Mouse (Mus musculus) left cerebral cortex, adult 9 months (tissue): Measurements from ENCODE around the gene Vkorc1.
"Not testable (repeated sequence)": the region's sequence is repeated elsewhere in the genome, so short reads cannot be mapped to it uniquely, and the experiment has no call there.

ENCODE experiments used
- DNase-seq, 2 experiments: peaks; one replicate each; pipeline ENCODE4 v3.0.0; 2022; ENCODE audit warnings: low spot score in 2 of 2

The Vkorc1 gene

DNA sequence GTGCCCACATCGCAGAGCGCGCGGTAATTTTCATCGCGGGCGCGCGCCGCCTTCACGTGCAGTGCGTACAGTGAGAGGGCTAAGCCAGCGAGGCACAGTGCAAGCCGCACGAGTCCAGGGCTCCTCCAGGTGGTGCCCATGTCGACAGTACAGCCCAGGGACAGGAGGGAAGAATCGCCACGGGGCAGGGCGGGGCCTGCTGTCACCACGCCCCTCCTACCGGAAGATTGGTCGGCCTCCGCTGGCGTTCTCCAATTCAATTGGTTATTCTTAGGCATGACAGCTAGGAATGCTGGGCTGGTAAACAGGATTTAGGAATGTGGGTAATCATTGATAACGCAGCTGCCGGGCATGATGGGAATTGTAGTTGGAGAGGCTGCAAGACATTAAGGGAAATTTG is at the start of gene Vkorc1, which contains the start of gene Gm21974:
TSS of gene Vkorc1 (minus strand) at position 176 of the 400 bp plus-strand sequence.
TSS of gene Gm21974 (minus strand) at position 13 of the 400 bp plus-strand sequence.
- DNase-seq: peak; percentile 92 to 96

DNA sequence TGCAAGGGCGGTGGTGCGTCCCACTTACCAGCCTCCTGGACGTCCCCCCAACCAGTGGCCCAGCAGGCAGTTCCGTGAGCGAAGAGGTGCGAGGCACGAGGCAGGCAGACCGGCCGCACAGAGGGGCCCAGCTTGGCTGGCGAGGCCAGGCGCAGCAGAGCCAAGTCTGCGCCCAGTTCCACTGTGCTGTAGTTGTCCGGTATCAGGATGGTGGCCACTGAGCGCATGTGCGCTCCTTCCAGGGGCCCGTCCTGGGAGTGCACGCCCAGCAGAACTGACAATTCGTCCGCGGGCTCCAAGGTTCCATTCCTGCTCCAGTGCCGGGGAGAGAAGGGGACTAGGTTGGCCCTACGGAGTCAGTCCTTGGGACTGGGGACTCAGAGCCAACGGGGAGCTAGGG is 49.2 kb upstream of the Vkorc1 start:
- DNase-seq: no peak

DNA sequence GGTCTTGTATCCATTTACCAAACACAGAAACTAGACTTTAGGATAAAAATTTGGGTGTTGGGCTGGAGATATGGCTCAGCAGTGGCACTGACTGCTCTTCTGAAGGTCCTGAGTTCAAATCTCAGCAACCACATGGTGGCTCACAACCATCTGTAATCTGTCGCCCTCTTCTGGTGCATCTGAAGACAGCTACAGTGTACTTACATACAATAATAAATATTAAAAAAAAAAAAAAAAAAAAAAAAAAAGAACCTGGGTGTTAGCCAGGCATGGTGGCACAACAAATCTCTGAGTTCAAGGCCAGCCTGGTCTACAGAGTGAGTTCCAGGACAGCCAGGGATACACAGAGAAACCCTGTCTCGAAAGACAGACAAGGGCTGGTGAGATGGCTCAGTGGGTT is 46.7 kb upstream of the Vkorc1 start:
- not testable (repeated sequence) for DNase-seq

DNA sequence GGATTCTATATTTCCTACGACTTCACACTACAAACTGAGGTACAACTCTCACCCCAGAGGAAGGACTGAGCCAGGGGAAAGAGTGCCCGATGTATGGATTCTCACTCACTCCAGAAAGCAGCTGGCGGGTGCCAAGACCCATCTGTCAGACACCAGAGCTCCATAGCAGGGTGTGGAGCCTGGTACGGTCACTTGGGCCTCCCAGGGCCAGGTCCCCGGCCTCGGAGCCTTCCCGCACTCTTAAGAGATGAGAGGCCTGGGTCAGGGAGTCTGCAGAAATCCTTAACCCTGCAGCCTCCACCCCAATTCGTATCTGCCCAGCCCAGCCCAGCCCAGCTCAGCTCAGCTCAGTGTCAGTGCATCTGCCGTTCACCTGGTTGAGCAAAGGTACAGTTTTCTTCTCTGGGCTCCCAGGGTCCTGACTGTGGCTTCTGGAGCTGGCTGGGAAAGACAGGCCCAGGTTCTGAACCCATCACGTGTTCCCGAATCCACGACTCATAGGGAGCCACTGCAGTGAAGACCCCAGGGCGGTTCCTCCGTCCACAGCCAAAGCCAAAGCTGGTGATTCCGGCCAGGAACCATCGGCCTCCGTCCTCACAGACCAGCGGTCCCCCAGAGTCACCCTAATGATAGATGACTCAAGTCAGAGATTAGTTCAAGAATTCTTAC is 40.9 kb upstream of the Vkorc1 start:
- no peak for DNase-seq

DNA sequence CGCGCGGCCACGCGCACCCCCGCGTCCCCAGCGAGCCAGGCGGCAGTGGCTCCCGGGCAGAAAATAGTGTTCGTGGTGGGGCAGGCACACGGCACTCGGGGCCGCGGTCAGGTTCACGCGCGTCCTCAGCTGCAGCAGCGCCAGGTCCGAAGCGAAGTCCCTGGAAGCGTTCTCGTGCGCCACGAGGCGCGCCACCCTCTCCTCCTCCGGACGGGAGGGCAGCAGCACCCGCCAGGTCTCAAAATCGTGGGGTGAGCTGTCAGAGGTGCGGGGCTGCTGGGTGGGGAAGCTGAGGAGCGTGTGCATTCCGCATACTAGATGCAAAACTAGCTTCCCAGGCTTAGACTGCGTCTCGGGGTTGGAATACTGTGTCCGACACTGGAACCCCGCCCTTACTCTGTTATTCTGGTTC is 40.3 kb upstream of the Vkorc1 start:
- no peak for DNase-seq

DNA sequence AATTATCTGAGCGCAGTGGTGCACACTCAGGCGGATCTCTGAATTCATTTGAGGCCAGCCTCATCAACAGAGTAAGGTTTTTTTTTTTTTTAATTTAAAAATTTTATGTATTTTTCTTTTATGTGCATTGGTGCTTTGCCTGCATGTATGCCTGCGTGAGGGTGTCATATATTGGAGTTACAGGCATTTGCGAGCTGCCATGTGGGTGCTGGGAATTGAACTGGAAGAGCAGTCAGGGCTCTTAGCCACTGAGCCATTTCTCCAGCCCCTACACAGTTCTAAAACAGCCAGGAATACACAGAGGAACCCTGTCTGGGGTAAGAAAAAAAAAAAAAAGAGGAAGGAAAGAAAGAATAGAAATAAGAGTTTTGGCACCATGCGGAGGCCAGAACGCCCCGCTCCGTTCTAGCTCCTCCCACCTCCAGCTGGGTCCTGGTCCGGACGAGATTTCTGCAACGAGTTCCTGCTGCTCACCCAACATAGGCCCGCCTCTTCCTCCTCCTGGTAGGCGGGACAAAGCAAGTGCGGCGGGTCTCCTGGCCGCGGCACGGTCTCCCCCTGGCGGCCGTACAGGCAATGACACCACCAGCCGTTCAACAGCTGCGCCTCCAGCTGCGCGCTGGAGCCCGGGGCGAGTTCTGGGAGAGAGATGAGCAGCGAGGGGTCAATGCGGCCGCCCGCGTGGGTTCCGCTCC is 39.8 kb upstream of the Vkorc1 start:
- DNase-seq: peak; percentile 88 to 96

DNA sequence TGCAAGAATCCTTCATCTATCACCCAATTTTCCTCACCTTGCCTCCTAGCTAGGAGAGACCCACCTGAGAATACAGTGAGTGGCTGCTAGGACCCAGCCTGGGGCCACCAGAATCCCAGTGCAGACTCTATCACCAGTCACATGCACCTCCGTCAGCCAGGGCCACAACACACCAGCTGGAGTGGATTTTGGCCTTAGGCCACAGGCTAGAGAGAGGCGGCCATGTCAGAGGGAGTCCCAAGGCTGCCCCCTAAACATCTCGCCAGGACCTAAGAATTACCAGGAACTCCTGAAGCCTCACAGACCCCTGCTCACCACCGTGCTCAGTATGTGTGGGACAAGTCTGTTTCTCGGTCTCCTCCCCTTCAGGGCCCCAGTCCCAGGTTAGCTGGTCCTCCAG is 38.7 kb upstream of the Vkorc1 start:
- no peak for DNase-seq

DNA sequence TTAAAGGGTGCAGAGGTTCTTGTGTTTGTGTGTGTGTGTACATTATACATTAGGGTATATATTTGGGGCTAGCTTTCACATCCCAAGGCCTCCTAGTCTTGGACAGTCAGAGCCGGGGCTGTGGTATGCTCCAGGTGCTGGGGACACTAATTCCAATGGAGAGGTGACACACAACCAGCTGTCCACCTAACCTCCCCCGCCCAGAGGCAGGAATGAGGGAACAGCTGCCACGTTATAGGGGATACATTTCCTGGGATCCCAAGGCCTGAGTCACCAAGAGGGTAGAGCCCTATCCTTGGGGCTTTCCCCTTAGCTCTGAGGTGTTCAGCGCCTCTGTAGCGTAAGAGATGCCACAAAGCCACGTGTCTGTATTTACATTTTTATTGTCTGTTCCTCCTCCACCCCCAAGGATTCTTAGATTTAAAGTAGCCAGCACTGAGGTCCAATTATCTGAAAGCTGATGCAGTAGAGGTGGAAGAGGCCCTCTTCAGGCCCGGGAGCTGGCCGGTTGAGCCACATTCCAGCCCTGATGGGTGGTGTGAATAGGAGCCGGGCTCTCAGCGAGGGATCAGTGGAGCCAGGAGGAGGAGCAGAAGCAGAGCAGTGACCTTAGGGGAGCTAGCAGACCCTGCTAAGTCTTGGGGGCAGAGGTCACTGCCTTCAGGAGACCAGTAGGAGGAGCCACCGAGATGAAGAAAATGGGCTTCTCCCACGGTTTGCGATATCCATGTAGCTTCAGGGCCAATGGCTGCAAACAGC is 37.0 kb upstream of the Vkorc1 start:
- no peak for DNase-seq

DNA sequence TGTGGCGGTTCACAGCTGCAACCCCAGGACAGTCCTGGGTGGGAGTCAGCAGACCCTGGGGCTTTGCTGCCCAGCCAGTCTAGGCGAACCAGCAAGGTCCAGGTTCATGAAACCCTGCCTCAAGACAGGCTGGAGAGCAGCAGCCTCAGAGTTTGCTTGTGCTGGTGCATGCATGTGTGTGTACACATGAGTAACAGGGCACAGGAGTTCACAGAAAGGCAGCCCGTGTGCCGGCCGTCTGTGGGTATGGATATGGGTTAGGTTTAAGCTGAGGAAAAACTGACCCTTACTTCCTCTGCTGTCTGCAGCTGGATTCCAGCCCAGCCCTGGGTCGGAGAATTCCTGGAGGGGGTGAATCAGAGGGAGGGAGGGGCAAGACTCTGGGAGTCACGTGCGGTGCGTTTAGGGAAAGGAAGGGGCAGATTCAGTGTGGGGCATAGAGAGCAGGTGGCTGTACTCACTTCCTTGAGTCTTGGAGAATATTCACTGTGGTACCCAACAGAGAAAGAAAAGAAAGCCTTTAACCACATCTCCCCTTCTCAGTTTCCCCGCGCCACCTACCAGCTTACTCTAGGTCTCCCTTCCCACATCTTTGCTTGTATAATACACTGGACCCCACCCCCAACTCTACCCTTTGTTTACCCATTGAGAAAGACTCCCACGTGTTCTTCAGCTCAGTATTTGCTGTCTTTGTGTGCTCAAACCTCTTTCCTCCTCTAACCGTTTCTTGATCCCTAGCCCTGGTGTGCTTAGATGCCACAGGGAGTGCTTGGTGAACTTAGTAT is 36.1 kb upstream of the Vkorc1 start:
- DNase-seq: no peak

DNA sequence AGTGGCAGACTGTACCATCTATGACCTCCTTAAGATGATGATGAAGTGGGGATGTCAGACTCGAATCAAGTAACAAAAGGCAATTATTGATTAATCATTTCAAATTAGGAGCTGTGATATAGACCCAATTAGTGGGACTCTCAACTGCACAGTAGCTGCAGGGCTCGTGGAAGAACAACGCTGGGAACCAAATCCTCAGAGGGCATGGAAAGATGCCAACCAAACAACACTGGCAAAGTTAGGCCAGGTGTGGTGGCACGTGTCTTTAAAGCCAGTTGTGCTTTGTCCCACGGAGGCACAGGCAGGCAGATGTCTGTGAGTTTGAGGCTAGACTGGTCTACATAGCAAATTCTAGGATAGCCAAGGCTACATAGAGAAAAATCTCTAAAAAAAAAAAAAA is 35.2 kb upstream of the Vkorc1 start:
- no peak for DNase-seq

DNA sequence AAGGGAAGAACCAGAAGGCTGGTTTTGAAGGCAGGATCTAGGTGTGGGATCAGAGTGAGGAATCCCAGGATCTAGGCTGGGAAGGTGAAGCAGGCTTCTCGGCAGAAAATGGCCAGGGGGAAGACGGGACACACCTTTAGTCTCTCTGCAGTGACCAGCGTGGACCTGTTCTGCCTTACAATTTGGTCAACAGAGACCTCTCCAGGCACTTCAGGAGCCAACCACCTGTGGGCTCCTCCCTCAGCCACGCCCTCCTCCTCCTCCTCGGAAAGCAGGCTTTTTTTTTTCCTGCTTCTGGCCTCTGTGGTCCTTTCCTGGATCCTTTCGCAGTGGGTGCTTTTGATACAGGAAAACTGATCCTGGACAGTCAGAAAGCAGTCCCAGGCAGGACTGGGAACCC is 34.5 kb upstream of the Vkorc1 start, which contains the start of gene Prss8:
TSS of gene Prss8 (minus strand) at position 182 of the 400 bp plus-strand sequence.
- no peak for DNase-seq

DNA sequence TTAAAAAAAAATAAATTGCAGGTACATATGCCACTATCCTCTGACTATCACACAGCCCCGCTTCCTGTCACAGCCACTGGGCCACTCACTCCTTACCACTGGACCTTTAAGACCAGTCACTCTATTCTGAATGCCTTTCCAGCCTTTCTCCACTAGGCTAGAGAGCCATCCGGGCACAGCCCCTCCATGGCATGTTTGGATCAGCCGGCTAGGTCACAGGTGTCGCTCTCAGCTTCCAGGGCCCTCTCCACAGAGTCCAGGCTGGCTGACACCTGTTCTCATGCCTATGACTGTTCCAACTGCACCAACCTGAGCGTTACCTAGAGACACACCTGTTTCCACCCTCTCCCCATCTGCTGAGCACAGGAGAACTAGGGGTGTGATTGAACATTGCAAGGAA is 33.2 kb upstream of the Vkorc1 start:
- DNase-seq: no peak

DNA sequence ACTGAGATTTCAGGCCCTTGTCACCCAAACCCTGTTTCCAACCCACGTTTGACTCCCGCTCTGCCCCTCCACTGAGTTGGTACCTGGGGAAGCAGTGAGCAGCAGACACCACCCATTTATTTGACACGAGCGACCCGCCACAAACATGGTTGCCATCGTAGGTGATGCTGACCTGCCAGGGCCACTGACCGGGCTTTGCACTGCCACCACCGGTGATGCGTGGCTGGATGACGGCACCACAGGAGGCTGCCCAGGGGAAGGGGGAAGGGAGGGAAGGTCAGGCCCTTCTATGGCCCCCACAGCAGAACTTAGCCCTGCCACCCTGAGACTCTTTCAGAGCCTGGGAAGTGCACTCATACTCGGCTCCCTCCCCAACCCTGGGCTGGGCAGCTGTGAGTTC is 32.3 kb upstream of the Vkorc1 start:
- no peak for DNase-seq

DNA sequence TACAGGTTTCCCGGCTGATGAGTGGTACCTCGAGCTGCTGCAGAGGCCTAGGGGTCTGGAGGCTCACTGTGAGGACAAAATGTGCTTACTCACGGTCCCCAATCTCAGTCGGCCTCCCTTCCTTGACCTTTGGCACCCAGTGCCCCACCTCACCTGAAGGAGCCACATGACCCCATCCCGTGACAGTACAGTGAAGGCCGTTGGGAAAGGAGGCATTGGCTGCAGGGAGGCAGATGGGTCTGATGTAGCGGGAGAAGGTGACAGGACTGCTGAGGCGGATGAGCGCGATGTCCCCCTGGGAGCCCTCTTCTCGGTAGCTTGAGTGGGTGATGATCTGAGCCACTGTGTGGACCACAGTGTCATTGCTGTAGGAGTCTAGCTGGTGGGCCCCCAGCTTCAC is 31.4 kb upstream of the Vkorc1 start:
- no peak for DNase-seq

DNA sequence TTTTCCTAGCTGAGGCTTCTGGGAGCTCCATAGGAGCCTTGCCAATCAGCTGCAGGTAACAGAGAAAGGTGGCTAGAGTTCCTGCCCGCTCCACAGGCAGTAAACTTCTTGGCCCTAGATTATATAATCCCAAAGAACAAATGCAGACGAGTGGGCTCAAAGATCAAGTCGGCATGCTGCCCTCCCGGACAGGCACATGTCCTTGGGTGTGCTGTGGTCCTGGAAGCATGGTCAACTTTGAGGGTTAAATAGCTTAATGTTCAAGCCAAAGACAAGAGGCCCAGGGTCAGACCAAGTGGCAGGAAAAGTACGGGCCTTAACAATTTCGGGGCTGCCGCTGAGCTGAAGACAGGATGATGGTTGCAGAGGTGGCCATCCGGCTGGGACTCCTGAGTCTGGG is 30.6 kb upstream of the Vkorc1 start:
- no peak for DNase-seq

DNA sequence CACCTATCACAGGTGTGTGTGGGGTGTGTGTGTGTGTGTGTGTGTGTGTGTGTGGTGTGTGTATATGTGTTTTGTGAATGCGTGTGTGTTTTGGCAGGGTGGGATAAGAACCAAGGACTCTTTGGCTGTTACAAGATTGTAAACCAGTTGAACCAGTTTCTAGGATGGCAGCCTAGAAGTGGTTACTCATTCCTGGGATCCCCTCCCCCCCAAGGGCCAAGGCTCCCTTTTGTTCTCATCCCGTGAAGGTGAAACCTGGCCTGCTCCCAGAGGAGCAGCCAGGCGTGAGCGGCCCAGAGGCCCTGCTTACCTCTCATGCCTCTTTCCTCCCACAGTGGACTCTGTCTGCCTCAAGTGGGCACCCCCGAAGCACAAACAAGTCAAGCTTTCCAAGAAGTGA is 29.8 kb upstream of the Vkorc1 start:
- DNase-seq: no peak

DNA sequence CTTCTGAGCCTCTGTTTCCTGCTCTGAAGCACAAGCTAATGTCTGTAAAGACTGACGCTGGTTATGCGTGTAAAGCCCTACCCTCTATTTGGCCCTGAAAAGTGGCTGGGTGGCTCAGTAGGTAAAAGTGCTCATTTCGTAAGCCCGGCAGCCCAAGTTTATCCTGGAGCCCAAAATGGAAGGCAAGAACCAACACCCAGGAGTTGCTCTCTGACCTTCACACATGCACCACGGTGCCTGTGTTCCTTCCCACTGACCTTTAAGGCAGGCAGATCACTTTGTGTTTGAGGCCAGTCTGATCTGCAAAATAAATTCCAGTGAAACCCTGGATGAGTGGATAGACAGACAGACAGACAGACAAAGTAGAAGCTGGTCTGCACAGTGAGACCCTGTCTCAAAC is 28.3 kb upstream of the Vkorc1 start:
- no peak for DNase-seq

DNA sequence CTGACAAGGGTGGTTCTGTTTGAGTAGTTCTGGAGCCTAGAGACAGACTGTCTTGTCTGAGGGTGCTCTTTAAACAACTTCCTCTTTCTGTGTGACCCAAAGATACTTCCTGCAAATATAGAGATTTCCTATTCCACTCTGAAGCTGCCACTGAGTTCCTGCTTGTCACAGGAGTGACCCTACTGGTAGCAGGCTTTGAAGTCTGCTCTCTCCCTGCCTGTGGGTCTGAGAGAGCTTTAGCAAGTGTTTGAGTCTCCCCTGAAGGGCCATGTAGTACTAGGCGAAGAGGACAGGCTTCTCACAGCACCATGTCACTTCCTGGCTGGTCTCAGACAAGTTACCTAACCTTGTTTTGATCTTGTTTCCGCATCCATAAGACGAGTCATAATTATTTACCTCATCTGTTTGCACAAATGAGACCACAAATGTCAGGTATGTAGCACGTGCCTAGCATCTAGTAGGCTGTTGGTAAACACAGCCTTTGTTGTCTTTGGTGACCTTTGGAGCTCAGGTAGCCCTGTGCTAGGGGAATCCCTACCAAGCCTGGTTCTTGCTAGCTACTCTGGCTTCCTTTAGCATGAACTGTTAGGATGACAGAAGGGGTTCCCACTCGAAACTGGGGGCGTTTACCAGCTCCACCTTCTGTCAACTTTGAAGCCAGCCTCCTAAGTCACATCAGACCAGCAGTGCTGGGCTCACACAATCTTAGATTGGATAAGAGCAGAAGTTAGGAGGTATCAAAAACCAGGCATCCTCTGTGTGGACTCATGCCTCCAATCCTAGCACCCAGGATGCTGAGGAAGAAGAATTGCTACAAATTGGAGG is 27.2 kb upstream of the Vkorc1 start:
- no peak for DNase-seq

DNA sequence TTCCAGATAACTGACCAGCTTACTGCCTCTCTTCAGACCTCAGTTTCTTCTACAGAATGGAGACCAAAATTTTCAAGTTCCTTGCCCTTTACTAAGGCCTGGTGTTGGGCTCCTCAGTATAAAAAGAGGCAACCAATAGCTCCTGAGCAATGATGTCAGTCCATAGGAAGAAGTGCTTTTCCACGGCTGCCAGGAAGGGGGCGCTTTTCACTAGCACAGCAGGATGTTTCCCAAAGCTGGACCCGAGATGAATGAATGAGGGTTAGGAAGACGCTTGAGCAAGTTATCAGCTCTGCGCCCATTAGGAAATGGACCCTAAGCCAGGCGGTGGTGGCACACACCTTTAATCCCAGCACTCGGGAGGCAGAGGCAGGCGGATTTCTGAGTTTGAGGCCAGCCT is 26.1 kb upstream of the Vkorc1 start:
- DNase-seq: no peak

DNA sequence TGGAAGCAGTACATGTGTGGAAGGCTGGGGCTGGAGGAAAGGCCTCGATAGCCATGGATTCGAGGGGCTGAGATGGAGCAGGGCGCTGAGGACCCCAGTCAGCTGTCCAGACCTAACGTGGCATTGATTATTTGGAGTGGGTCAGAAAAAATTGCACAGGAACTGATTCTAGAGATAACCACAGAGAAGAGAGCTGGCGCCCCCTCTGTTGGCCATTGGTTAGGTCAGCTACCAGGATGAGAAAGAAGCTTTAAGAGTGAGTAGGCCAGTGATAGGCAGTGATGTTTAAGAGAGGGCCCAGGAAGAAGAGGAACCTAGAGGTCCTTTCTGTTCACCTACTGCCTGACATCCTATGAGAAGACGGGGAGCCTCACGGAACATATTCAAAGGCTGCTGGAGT is 23.9 kb upstream of the Vkorc1 start:
- DNase-seq: no peak

DNA sequence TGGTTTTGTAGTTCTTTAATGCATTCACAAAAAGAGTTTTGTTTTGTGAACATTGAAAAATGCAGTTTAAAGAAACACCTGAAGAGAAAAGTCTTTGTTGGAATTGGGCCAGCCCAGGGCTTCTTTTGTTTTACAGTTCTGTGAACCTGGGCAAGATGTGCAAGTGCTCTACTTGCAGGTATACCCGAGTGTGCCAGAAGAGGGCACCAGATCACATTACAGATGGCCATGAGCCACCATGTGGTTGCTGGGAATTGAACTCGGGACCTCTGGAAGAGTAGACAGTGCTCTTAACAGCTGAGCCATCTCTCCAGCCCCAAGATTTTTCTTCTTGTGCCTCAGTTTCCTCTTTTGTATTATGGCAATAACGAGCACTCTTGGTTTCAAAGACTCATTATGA is 22.8 kb upstream of the Vkorc1 start:
- no peak for DNase-seq
